Mouse (Mus musculus): ENCODE measurements at regions not wholly inside any gene's neighbourhood (a gene's known extent, or its start where the extent isn't known, plus 50 kb on each side); places are given as distances from the start of the nearest gene placed in this dataset.
A peak's percentile ranks its signal among the peaks of the same experiment; 100 is the strongest.

GRCm38 (mm10) chr15:50005142-50005541 is 3879.6 kb upstream of the Gm7489 start:
- DNase-seq (ENCODE audit: low read depth), result no peak

GRCm38 (mm10) chr15:50046653-50047052 is 3838.1 kb upstream of the Gm7489 start:
- no peak for DNase-seq (ENCODE audit: low read depth)

GRCm38 (mm10) chr15:50053468-50053867 is 3831.2 kb upstream of the Gm7489 start:
- no peak for DNase-seq (ENCODE audit: low read depth)

GRCm38 (mm10) chr15:50053892-50054291 is 3830.8 kb upstream of the Gm7489 start:
- no peak for DNase-seq (ENCODE audit: low read depth)

- DNase-seq (ENCODE audit: low read depth), result no peak
Measured at GRCm38 (mm10) chr15:50078246-50078645, 3806.5 kb upstream of the Gm7489 start.

- no peak for DNase-seq (ENCODE audit: low read depth)
Measured at GRCm38 (mm10) chr15:50082428-50082827, 3802.3 kb upstream of the Gm7489 start.

GRCm38 (mm10) chr15:50102596-50103277 is 3782.0 kb upstream of the Gm7489 start:
- DNase-seq (ENCODE audit: low read depth), result no peak

- DNase-seq (ENCODE audit: low read depth), result no peak
Measured at GRCm38 (mm10) chr15:50108913-50109312, 3775.8 kb upstream of the Gm7489 start.

GRCm38 (mm10) chr15:50153863-50154262 is 3730.8 kb upstream of the Gm7489 start:
- no peak for DNase-seq (ENCODE audit: low read depth)

GRCm38 (mm10) chr15:50172276-50172772 is 3712.4 kb upstream of the Gm7489 start:
- DNase-seq (ENCODE audit: low read depth), result peak; percentile 12

- no peak for DNase-seq (ENCODE audit: low read depth)
Measured at GRCm38 (mm10) chr15:50183185-50183584, 3701.5 kb upstream of the Gm7489 start.
